Mouse (Mus musculus) lung, postnatal 10 days (tissue): ENCODE data around the gene Rps12-ps3.

ENCODE experiments used
- DNase-seq: peaks from one replicate; pipeline ENCODE4 v3.0.0; 2021

The Rps12-ps3 gene

GRCm38 (mm10) chr19:59351151-59351889 lies 29.2 kb downstream of the Rps12-ps3 start:
- DNase-seq, result no peak

GRCm38 (mm10) chr19:59352760-59353159 lies 30.7 kb downstream of the Rps12-ps3 start:
- DNase-seq, result no peak

GRCm38 (mm10) chr19:59354906-59355305 lies 32.8 kb downstream of the Rps12-ps3 start:
- no peak for DNase-seq

GRCm38 (mm10) chr19:59356388-59356787 lies 34.3 kb downstream of the Rps12-ps3 start:
- no peak for DNase-seq

- no peak for DNase-seq
Observed at GRCm38 (mm10) chr19:59356843-59357595, 34.9 kb downstream of the Rps12-ps3 start.

- no peak for DNase-seq
Observed at GRCm38 (mm10) chr19:59357878-59358277, 35.8 kb downstream of the Rps12-ps3 start.

- DNase-seq, result no peak
Observed at GRCm38 (mm10) chr19:59359202-59359601, 37.1 kb downstream of the Rps12-ps3 start.

- DNase-seq, result no peak
Observed at GRCm38 (mm10) chr19:59360486-59360896, 38.4 kb downstream of the Rps12-ps3 start.

GRCm38 (mm10) chr19:59362646-59363045 lies 40.6 kb downstream of the Rps12-ps3 start:
- DNase-seq, result no peak

GRCm38 (mm10) chr19:59363666-59364065 lies 41.6 kb downstream of the Rps12-ps3 start:
- DNase-seq, result no peak

GRCm38 (mm10) chr19:59366724-59367123 lies 44.6 kb downstream of the Rps12-ps3 start:
- DNase-seq, result no peak

GRCm38 (mm10) chr19:59367892-59368291 lies 45.8 kb downstream of the Rps12-ps3 start:
- DNase-seq, result no peak

GRCm38 (mm10) chr19:59371016-59371415 lies 48.9 kb downstream of the Rps12-ps3 start:
- DNase-seq, result no peak
